Mouse (Mus musculus): ENCODE data around the gene Prss33. TPM values are rescaled to one million over a fixed set of nuclear protein-coding genes. Genes with fewer than 3 reads are reported as not detected.
"Not testable (repeated sequence)": the region's sequence is repeated elsewhere in the genome, so short reads cannot be mapped to it uniquely, and the experiment has no call there.

Prss33 gene
- total RNA-seq (2014; fragmentation: Nextera tagmentation) (not detected in 2 replicates), total RNA-seq (2017) (not detected in 2 replicates)

DNA sequence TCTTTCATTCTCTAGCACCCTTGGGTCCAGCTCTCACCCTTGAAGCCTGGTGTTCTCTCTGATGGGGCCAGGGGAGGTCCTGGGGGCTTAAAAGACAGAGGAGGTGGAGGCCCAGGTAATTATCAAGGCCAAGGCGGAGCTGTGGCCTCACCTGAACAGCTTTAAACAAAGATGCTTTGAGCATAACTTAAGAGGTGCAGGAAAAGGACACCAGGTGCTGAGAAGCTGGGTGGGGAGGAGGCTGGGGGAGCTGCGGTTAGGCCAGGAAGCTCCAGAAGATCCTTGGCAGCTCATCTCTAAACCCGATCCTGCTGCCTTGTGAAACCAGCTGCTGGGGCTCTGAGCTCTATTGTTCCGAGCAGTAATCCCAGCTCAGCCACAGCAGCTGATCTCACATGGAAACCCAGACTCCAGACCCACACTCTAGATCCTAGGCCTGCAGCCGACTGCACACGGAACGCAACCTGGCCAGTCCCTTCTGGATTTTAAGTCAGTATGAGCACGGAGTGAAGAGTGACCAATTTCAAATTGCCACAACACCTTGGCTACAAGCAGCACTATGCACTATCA is at the start of gene Prss33:
Gene Prss33, minus strand, starts transcription at position 51 of the 570 bp plus-strand sequence.
- no peak for ATAC-seq (replicated peaks; ENCODE audit: low FRiP score, low TSS enrichment, poor library complexity, severe bottlenecking)

DNA sequence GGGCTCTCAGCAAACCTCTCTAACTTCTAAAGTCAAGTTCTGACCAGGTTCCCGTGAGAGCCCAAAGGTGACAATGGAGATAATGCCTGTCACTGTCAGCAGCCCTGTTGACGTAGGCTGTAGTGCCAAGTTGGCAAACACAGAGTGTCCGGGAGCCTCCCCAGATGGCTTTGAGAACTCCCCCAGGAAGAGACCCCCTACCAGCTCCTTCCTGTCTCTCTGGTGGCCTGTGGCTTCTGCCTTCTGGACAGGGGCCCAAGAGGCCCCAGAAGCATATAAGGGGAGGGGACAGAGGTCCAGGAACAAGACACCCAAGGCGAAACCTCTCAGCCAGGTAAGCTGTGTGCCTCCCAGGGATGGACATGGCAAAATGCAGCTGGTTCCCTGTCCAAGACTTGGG is 44.7 kb upstream of the Prss33 start, which contains the start of the genes Dcpp1 and Dcpp2:
Gene Dcpp1, plus strand, starts transcription at position 301 of the 400 bp plus-strand sequence.
Gene Dcpp2, plus strand, starts transcription at position 305 of the 400 bp plus-strand sequence.
- not testable (repeated sequence) for ATAC-seq (replicated peaks; ENCODE audit: low FRiP score, low TSS enrichment, poor library complexity, severe bottlenecking)

DNA sequence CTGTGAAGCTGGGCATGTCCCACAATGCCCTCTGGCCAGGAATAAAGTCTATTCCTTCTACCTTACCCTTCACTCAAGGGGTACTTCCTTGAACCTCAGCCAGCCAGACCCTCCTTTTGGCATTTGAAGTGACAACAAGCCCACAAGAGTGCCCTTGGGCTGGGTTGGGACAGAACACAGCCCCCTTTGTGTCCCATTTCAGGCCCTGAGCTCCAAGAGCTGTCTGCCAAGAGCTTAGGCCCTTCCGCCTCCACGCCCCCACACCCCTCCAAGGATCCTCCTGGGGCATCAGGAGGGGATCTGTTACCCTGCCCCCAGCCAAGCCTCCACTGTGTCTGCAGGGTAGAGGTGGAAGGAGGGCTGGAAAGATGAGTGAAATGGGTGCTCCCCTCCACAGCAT is 41.3 kb upstream of the Prss33 start:
- ATAC-seq (replicated peaks; ENCODE audit: low FRiP score, low TSS enrichment, poor library complexity, severe bottlenecking): no peak

DNA sequence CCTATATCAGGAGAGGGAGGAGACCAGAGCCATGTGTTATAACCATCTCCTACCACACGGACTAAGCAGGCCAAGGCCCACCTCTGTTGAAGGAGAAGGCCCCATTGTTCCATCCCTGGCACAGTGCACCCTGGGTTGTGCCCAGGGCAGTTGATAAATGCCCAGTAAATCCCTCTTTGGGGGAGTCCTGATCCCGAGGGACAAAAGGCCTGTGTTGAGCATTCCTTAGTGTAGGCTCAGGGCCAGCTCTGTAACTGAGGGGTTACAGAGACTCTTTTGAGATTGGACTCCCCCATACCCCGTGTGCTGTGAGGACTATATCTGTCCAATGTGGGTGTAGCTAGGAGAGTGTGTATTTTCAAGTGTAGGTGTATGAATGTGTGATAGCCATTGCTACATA is 40.9 kb upstream of the Prss33 start:
- ATAC-seq (replicated peaks; ENCODE audit: low FRiP score, low TSS enrichment, poor library complexity, severe bottlenecking): no peak

DNA sequence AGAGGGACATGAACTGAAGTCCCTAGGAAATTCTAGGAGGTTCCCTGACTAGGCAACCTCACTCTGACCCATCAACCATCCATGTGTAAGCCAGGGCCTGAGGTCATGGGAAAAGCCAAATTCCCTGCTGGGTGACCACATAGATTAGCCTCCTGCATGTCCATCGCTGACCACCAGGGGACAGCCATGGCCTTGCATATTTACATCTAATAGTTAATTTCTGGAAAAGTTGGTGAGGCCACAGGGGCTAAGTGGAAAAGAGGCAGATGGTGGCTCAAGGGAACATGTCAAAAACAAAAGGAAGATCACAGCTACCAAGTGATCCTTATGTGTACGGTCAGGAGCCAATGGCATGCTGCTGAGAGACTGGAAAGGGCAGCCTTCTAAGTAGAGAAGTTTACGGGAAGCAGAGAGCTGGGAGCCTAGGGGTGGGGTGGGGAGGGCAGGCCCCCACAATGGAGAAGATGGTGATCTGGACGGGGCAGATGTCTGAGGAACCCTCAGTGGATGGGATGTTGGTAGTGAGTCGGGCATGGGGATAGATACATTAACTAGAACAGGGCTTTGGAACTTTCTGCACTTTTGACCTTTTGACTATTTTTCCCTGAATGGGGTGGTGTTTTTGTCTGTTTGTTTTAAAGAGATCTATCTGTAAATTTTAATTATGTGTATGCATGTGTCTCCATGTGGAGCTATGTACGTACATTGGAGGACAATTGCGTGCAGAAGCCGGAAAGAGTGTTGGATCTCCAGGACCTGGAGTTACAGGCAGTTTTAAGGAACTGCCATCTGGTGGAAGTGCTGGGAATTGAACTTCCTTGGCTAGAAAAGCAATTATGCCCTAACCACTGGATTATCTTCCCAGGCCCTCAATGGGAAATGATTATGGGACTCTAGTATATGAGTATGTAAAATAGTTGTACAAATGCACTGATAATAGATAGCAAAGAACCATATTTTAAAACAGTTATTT is 38.3 kb upstream of the Prss33 start:
- no peak for ATAC-seq (replicated peaks; ENCODE audit: low FRiP score, low TSS enrichment, poor library complexity, severe bottlenecking)

DNA sequence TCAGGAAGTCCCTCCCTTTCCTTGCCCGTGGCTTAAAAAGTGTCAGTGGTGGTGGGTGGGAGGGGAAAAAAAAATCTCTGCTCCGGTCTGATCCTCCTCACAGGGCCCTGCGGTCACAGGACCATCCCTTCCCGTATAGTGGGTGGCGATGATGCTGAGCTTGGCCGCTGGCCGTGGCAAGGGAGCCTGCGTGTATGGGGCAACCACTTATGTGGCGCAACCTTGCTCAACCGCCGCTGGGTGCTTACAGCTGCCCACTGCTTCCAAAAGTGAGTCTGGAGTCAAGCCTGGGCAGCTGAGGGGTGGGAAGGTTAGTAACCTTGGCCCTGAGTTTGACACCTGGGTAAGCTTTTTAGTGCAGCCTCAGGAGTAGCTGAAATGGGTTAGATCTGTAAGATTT is 32.7 kb upstream of the Prss33 start:
- ATAC-seq (replicated peaks; ENCODE audit: low FRiP score, low TSS enrichment, poor library complexity, severe bottlenecking): no peak

DNA sequence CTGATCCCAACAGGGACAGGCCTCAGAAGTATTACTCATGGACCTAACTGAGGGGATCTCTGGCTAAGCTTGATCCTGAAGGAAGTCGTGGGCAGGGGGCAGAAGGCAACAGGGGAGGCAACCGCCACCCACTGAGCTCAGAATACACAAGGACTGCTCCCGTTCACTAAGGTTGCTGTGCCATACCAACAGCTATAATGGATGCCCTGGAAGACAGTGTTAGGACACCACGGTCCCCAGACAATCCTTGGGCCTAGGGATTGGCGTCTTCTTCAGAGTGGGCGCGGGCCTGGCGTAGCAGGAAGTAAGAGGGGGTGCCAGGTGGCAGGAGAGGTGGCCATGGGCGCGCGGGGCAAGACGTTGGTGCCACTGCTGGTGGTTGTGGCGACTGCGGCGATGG is 31.9 kb upstream of the Prss33 start, which contains the start of gene Prss21:
Gene Prss21, plus strand, starts transcription at position 301 of the 400 bp plus-strand sequence.
- ATAC-seq (replicated peaks; ENCODE audit: low FRiP score, low TSS enrichment, poor library complexity, severe bottlenecking): no peak

DNA sequence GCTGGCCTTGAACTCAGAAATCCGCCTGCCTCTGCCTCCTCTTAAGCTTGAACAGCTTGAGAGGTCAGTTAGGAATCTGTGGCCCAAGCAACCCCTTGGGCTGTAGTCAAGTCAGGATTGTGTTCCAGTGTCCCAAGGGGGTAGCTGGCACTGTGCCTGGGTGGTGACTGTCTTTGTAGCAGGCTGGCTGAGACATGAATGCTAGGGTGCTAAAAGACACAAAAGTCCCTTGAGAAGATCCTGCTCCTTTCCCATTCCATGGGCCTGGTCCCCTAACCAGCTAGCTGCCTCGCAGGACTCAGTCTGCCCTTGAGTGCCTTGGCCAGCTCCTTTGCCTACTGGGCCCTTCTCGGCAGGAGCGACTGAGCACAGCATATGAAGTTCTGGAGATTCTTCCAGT is 27.1 kb upstream of the Prss33 start:
- ATAC-seq (replicated peaks; ENCODE audit: low FRiP score, low TSS enrichment, poor library complexity, severe bottlenecking): no peak

DNA sequence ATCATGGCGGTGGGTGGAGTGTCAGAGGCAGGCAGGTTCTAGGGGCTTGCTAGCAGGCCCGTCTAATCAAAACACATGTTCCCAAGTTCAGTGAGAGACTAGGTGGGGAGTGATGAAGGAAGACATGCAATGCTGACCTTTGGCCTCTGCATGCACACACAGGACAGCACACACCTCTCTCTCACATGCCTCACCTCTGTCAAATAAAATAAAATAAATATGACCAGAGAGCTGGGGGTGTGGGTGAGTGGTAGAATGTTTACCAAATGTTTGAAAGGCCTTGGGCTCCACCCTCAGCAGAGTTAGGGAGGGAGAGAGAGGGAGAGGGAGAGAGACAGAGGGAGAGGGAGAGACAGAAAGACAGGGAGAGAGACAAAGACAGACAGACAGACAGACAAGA is 22.1 kb upstream of the Prss33 start:
- ATAC-seq (replicated peaks; ENCODE audit: low FRiP score, low TSS enrichment, poor library complexity, severe bottlenecking): no peak

DNA sequence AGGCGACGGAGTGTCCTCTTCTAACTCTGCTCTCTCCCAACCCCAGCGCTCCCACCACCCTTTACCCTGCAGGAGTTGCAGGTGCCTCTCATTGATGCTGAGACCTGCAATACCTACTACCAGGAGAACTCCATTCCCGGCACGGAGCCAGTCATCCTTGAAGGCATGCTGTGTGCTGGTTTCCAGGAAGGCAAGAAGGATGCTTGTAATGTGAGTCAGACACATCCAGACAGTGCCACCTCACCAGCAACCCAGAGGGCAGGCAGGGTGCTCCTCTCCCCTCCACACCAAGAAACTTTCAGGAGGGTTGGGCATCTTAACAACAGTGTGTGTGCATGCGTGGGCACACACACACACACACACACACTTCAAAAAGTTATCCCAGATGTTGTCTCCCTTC is 21.3 kb upstream of the Prss33 start:
- ATAC-seq (replicated peaks; ENCODE audit: low FRiP score, low TSS enrichment, poor library complexity, severe bottlenecking): no peak

DNA sequence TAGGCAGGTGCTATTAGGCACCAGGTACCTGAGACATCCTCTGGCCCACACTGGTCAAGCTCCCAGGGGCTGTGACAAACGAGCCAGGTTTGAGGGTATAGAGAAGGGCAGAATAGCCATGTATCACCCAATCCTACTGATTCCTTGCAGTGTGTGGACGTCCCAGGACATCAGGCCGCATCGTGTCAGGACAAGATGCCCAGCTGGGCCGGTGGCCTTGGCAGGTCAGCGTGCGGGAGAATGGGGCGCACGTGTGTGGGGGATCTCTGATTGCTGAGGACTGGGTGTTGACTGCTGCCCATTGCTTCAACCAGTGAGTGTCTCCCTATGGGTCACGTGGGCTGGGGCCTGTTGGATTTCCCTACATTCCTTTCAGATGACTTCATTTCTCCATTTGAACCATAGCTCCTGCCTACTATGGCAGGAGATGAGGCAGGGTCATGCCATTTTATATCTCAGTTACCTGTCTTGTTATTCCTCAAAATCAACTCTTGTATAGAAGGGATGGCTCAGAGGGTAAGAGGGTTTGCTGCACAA is 18.4 kb upstream of the Prss33 start:
- no peak for ATAC-seq (replicated peaks; ENCODE audit: low FRiP score, low TSS enrichment, poor library complexity, severe bottlenecking)

DNA sequence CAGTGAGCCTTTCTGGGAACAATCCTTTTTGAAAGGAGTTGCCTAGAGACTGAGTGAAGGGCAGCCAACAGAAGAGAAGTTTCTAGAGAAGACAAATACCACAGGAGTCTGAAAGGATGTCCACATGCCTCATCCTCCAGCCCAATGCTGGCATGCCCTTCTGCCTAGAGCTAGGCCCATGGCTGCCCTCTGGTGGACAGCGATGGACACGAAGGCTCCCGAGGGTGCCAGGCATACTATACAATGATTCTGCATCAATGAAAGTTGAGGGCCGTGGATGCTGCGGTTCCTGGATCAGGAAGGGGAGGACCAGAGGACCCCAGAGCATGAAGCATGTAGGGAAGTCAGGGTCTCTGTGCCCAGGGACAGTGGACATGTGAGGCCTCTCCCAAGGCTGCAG is 17.4 kb upstream of the Prss33 start:
- ATAC-seq (replicated peaks; ENCODE audit: low FRiP score, low TSS enrichment, poor library complexity, severe bottlenecking): peak; percentile 79

DNA sequence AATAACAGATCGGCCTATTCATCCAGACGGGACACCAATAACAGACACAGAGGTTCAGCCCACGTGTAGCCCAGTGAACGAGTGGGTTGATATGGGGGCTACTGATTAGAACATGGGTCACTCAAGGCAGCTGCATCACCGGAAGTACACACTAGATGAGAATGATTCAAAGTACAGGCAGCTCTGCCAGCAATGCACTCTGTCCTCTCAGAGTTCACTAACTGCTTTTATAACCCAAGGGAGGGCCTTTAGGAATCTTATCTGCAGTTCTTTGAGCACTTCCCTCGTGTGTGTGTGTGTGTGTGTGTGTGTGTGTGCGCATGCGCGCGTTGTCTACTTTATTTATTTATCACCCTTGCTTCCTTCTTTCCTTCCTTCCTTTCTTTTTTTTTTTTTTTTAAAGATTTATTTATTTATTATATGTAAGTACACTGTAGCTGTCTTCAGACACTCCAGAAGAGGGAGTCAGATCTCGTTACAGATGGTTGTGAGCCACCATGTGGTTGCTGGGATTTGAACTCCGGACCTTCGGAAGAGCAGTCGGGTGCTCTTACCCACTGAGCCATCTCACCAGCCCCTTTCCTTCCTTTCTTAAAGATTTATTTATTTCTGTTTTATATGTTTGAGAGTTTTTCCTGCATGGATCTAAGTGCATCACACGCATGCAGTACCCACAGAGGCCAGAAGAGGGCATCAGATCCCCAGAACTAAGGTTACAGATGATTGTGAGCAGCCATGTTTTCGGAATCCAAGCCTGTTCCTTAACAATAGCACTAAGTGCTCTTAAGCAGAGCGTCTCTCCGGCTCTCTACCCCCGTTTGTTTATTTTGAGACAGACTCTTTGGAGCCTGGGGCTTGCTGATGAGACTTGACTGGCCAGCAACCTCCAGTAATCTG is 15.2 kb upstream of the Prss33 start:
- 0 out of 2 replicates have a peak, but pooled peaks have one; percentile 21 for ATAC-seq (replicated peaks; ENCODE audit: low FRiP score, low TSS enrichment, poor library complexity, severe bottlenecking)

DNA sequence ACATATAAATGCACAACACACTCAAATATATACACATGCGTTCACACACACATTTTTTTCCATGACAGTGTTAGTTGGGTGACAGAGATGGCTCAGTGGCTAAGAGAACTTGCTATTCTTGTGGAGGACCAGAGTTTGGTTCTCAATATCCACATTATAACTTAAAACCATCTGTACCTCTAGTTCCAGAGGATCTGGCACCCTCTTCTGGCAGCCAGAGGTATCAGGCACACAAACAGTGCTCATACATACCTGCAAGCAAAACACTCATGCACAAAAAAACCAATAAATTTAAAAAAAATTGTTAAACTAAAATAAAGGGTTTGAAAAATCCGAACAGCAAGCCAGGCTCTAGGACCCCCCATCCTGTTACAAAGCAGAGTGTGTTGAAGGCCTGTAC is 14.2 kb upstream of the Prss33 start:
- no peak for ATAC-seq (replicated peaks; ENCODE audit: low FRiP score, low TSS enrichment, poor library complexity, severe bottlenecking)

DNA sequence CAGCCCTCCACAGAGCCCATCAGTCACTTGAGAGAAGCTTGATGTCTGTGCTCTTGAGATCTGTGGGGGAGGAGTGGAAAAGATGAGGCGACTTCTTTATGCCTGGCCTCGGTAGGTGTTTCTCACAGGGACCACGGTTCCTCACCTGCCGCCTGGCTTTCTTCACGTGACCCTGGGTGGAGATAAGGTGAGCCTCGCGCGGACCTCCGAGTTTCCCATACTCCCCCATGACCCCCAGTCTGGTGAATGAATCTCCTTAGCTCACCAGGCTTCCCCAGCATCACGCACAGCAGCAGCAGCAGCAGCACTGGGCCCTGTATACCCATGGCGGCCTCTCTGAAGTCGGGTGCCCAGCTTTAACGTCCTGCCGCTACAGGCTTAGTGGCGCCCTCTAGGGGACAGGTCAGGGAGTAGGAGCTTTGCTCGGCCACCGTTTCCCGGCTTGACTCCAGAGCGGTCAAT is 8.0 kb upstream of the Prss33 start, which contains the start of the genes Prss32 and Prss41:
Gene Prss32, plus strand, starts transcription at position 44 of the 462 bp plus-strand sequence.
Gene Prss41, minus strand, starts transcription at position 361 of the 462 bp plus-strand sequence.
- ATAC-seq (replicated peaks; ENCODE audit: low FRiP score, low TSS enrichment, poor library complexity, severe bottlenecking): peak; percentile 63

DNA sequence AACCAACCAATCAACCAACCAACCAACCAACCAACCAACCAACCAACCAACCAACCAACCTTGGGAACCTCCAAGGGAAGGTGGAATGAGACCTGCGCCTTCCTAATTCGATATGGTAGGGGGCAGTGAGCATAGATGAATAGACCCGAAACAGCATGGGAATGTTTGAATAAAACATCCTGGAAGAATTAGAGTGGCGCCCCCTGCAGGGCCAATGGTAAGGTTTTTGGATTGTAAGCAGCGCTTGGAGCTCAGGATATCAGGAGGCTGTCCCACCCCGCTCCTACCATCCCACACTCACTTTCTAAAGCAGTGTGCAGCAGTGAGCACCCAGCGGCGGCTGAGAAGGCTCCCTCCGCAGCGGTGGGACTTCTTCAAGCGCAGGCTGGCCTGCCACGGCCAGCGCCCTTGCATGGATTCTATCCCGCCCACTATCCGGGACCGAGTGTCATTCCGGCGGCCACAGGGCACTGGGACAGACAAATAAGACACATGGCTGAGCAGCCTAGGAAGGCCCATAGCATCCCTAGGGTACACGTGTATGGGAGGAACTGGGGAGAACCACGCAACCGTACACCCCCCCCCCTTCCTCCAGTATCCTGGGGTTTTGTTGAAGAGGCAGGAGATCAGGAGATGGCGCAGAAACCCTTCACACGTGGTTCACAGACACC is 7.4 kb upstream of the Prss33 start:
- 0 out of 2 replicates have a peak, but pooled peaks have one; percentile 30 for ATAC-seq (replicated peaks; ENCODE audit: low FRiP score, low TSS enrichment, poor library complexity, severe bottlenecking)

DNA sequence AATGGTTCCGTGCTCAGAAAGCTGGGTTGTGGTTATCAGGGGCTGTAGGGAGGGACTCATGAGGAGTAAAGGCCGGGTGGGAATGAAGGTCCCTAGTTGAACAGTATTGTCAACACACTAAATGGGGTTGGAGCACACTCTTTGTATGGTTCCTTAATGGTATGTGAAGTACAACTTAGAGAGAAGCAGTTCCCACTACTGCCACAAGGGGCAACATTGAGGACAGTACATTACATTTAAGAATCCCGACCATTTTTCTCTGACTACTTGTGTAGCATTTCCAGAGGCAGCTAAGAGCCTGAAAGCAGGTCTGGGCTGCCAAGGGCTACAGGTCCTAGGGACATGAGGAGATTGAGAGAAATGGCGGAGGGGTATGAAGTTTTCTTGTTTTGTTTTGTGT is 5.3 kb upstream of the Prss33 start:
- ATAC-seq (replicated peaks; ENCODE audit: low FRiP score, low TSS enrichment, poor library complexity, severe bottlenecking): peak; percentile 71

DNA sequence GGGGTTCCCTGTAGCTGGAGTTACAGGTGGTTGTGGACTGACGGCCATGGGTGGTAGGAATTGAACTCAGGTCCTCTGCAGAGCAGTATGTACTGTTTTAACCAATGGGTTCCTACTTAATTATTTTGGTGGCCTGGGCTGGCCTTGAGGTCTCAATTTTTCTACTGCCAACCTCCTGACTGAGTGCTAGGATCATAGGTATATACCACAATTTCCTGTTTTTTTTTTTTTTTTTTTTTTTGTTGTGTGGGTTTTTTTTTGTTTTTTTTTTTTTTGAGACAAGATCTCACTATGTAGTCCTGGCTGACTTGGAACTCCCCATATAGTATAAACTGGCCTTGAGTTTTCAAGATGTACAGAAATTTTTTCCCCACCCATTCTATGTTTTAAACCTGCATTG is 4.7 kb downstream of the Prss33 start:
- no peak for ATAC-seq (replicated peaks; ENCODE audit: low FRiP score, low TSS enrichment, poor library complexity, severe bottlenecking)
